Mouse (Mus musculus) ES-Bruce4 (cell line): Measurements from ENCODE around the gene Wwc2. TPM values are rescaled to one million over a fixed set of nuclear protein-coding genes. Genes with fewer than 3 reads are reported as not detected.
A peak's percentile ranks its signal among the peaks of the same experiment; 100 is the strongest.

Source experiments
- H3K27ac ChIP-seq: 2 replicates; pipeline ENCODE4 v1.5.1; 2012; ENCODE audit warnings: low read length, inconsistent platforms; ENCODE audit not compliant: insufficient read depth
- H3K27me3 ChIP-seq: 2 replicates; pipeline ENCODE4 v1.6.1; 2012; ENCODE audit warnings: mild to moderate bottlenecking, low read length, inconsistent platforms; ENCODE audit not compliant: control insufficient read depth, poor library complexity, insufficient read depth, severe bottlenecking
- H3K36me3 ChIP-seq: 2 replicates; pipeline ENCODE4 v1.6.1; 2012; ENCODE audit warnings: inconsistent platforms, mild to moderate bottlenecking, low read length, moderate library complexity; ENCODE audit not compliant: control insufficient read depth, poor library complexity, insufficient read depth, severe bottlenecking
- H3K4me1 ChIP-seq: one replicate; pipeline ENCODE4 v1.8.1; 2011; ENCODE audit warnings: low read length; ENCODE audit not compliant: control insufficient read depth, insufficient read depth
- H3K4me3 ChIP-seq: 2 replicates; pipeline ENCODE4 v1.5.1; 2011; ENCODE audit warnings: low read depth, mild to moderate bottlenecking, low read length
- H3K9ac ChIP-seq: 2 replicates; pipeline ENCODE4 v1.6.1; 2012; ENCODE audit warnings: low read depth, mild to moderate bottlenecking, inconsistent platforms; ENCODE audit not compliant: poor library complexity, severe bottlenecking
- H3K9me3 ChIP-seq: replicated peaks from 2 replicates; pipeline ENCODE4 v1.6.1; 2012; ENCODE audit warnings: mild to moderate bottlenecking, low read length, inconsistent platforms; ENCODE audit not compliant: control insufficient read depth, poor library complexity, insufficient read depth, severe bottlenecking
- CTCF ChIP-seq: IDR thresholded peaks from one replicate; pipeline ENCODE4 v1.8.1; 2011; ENCODE audit warnings: low read depth, low read length
- EP300 ChIP-seq: IDR thresholded peaks from 2 replicates; pipeline ENCODE4 v1.6.1; 2011; ENCODE audit warnings: low read depth, low read length; ENCODE audit not compliant: insufficient read depth
- POLR2A ChIP-seq: IDR thresholded peaks from one replicate; pipeline ENCODE4 v1.8.1; 2011; ENCODE audit warnings: low read length; ENCODE audit not compliant: insufficient read depth
- polyA plus RNA-seq: library from polyadenylated mRNA; stranded (reverse); fragments of >200 nt; gene quantifications from 2 replicates; pipeline ENCODE4 v1.2.4, GENCODE M21; 2011; ENCODE audit warnings: low read depth; ENCODE audit not compliant: missing spikeins, insufficient read depth, insufficient read length

Wwc2 gene
- polyA plus RNA-seq, 1 experiment = 42.2 TPM

GRCm38 (mm10) chr8:47920575-47921144, 70.1 kb downstream of the Wwc2 start:
- Histone ChIP-seq H3K27ac (peak overlapping the region; percentile 55), H3K27me3 (no peaks in the 10 kb centered on the region), H3K4me3 (no peak overlapping the region), H3K36me3 (no peaks in the 10 kb centered on the region), H3K9ac (no peak overlapping the region), H3K4me1 (peaks cover 4% of the 10 kb centered on the region), H3K9me3 (no peaks in the 10 kb centered on the region)
- TF ChIP-seq EP300 = 0 out of 2 replicates have a peak, but pooled peaks have one; percentile 28
- no peak for TF ChIP-seq POLR2A
- peak; percentile 10 for TF ChIP-seq CTCF

GRCm38 (mm10) chr8:47917060-47918035, 73.4 kb downstream of the Wwc2 start:
- H3K9ac ChIP-seq = no peak overlapping the region
- peaks cover 4% of the 10 kb centered on the region for H3K4me1 ChIP-seq
- H3K9me3 ChIP-seq = no peaks in the 10 kb centered on the region
- H3K4me3 ChIP-seq = no peak overlapping the region
- H3K27me3 ChIP-seq = no peaks in the 10 kb centered on the region
- H3K27ac ChIP-seq = no peak overlapping the region
- H3K36me3 ChIP-seq = no peaks in the 10 kb centered on the region
- no peak for TF ChIP-seq CTCF
- TF ChIP-seq POLR2A = no peak

GRCm38 (mm10) chr8:47915521-47915920, 75.2 kb downstream of the Wwc2 start:
- no peaks in the 10 kb centered on the region for H3K9me3 ChIP-seq
- H3K27ac ChIP-seq = peak overlapping the region; percentile 13; the same call in 1 of the 2 replicates
- H3K36me3 ChIP-seq = no peaks in the 10 kb centered on the region
- TF ChIP-seq EP300 (no peak), CTCF (no peak), POLR2A (no peak)
- no peak overlapping the region for H3K9ac ChIP-seq
- no peaks in the 10 kb centered on the region for H3K27me3 ChIP-seq
- H3K4me1 ChIP-seq = peaks cover 2% of the 10 kb centered on the region
- H3K4me3 ChIP-seq = no peak overlapping the region

GRCm38 (mm10) chr8:47914946-47915345, 75.8 kb downstream of the Wwc2 start:
- TF ChIP-seq EP300 = no peak
- no peak for TF ChIP-seq CTCF
- no peak for TF ChIP-seq POLR2A
- H3K4me1 ChIP-seq = peaks cover 2% of the 10 kb centered on the region
- no peak overlapping the region for H3K9ac ChIP-seq
- no peaks in the 10 kb centered on the region for H3K9me3 ChIP-seq
- H3K4me3 ChIP-seq = no peak overlapping the region
- H3K27me3 ChIP-seq = no peaks in the 10 kb centered on the region
- H3K36me3 ChIP-seq = no peaks in the 10 kb centered on the region
- H3K27ac ChIP-seq = no peak overlapping the region

DNA sequence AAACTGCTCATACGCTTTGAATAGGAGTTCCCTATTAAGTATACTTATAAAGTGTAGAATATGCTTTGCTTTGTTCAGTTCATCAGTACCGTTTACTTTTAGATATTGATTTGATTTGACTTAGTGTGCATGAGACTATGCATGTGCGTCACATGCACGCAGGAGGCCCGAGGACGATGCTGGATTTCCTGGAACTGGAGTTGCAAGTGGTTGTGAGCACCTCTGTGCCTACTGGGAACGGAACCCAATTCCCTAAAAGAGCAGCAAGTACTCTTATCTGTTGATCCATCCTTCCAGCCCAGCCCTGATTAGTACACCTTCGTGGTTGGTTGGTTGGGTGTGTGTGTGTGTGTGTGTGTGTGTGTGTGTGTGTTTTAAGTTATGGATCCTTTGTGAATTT, 76.6 kb downstream of the Wwc2 start:
- Histone ChIP-seq H3K9me3 (no peaks in the 10 kb centered on the region), H3K27me3 (no peaks in the 10 kb centered on the region), H3K4me3 (no peak overlapping the region), H3K27ac (no peak overlapping the region), H3K9ac (no peak overlapping the region), H3K4me1 (peaks cover 2% of the 10 kb centered on the region), H3K36me3 (no peaks in the 10 kb centered on the region)
- TF ChIP-seq CTCF (no peak), EP300 (no peak), POLR2A (no peak)

GRCm38 (mm10) chr8:47913621-47914020, 77.1 kb downstream of the Wwc2 start:
- no peak overlapping the region for H3K9ac ChIP-seq
- H3K4me3 ChIP-seq = no peak overlapping the region
- peaks cover 2% of the 10 kb centered on the region for H3K4me1 ChIP-seq
- no peaks in the 10 kb centered on the region for H3K9me3 ChIP-seq
- no peaks in the 10 kb centered on the region for H3K27me3 ChIP-seq
- TF ChIP-seq EP300 (no peak), POLR2A (no peak), CTCF (no peak)
- no peak overlapping the region for H3K27ac ChIP-seq
- H3K36me3 ChIP-seq = no peaks in the 10 kb centered on the region
